ENCODE assay signal across 8 mouse cellular contexts in the genomic region with DNA sequence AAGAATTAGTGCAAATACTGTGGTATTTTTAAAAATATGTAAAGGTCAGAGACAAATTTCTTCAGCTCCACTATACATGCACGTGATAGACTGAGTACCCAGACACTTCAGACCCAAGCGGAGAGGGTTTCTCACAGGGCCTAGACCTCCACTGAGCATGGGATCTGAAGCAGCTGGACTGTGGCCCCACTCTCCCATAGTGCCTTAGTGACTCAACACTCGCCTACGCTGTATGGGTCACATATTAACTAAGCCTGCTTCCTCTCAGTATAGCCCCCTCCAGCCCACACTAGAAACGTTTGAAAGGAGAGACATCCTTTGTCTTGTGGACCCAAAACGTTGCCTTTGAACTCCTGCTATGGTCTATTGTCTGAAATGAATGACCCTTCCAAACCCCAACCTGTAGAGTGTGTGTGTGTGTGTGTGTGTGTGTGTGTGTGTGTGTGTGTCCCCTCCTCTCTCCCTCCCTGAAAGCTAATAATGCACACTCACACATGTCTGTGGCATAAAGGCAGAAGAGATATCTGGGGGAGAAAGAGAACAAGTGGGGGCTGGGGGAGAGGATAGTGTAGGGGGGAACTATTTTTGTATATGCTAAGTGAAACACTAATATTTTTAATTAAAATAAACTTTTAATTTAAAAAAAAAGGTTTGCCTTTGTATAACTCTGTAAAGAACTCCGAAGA. TPM values are rescaled to one million over a fixed set of nuclear protein-coding genes. Genes with fewer than 3 reads are reported as not detected.
DNase-seq lines count a peak whose midpoint lies in the region; ATAC-seq and TF ChIP-seq lines count a peak whose summit lies in the region.

No protein-coding gene starts in this region.

- H3K36me3 ChIP-seq in liver, embryonic 11.5 days (ENCODE audit: control insufficient read depth, insufficient read depth, low read length) = no peaks in the 10 kb centered on the region
- H3K36me3 ChIP-seq in forebrain, postnatal 0 days (ENCODE audit: insufficient read depth) = no peaks in the 10 kb centered on the region
- no peaks in the 10 kb centered on the region for H3K36me3 ChIP-seq in limb, embryonic 14.5 days (ENCODE audit: control insufficient read depth, insufficient read depth, low read length)
- H3K36me3 ChIP-seq in neural tube, embryonic 15.5 days = no peaks in the 10 kb centered on the region

- peak overlapping the region; percentile 69 for H3K4me2 ChIP-seq in liver, embryonic 11.5 days
- peak overlapping the region; percentile 65; the same call in 1 of the 2 replicates for H3K4me2 ChIP-seq in forebrain, postnatal 0 days (ENCODE audit: low read depth)
- no peak overlapping the region for H3K4me2 ChIP-seq in limb, embryonic 14.5 days (replicated peaks; ENCODE audit: low read depth, low read length, severe bottlenecking)
- peak overlapping the region; percentile 64 for H3K4me2 ChIP-seq in neural tube, embryonic 15.5 days

- no peaks in the 10 kb centered on the region for H3K9me3 ChIP-seq in liver, embryonic 11.5 days (ENCODE audit: control insufficient read depth, low read length)
- no peaks in the 10 kb centered on the region for H3K9me3 ChIP-seq in forebrain, postnatal 0 days (ENCODE audit: low read length)
- no peaks in the 10 kb centered on the region for H3K9me3 ChIP-seq in limb, embryonic 14.5 days (ENCODE audit: control insufficient read depth, low read length)
- H3K9me3 ChIP-seq in neural tube, embryonic 15.5 days (replicated peaks) = no peaks in the 10 kb centered on the region

- ATAC-seq in liver, embryonic 11.5 days (replicated peaks; ENCODE audit: low FRiP score) = no peak
- no peak for ATAC-seq in forebrain, postnatal 0 days
- ATAC-seq in limb, embryonic 14.5 days (ENCODE audit: low FRiP score, low read depth) = peak; percentile 4; the same call in 1 of the 2 replicates
- ATAC-seq in neural tube, embryonic 15.5 days (ENCODE audit: low FRiP score) = no peak; the same call in 1 of the 2 replicates
- no peak for ATAC-seq in erythroblast, adult 5-6 weeks (replicated peaks; ENCODE audit: low FRiP score, poor library complexity, severe bottlenecking)

- 49% methylated on average over 7 of the region's 7 CpGs for WGBS in liver, embryonic 11.5 days
- WGBS in forebrain, postnatal 0 days = 43% methylated on average over 7 of the region's 7 CpGs
- 62% methylated on average over 7 of the region's 7 CpGs for WGBS in limb, embryonic 14.5 days
- WGBS in neural tube, embryonic 15.5 days = 37% methylated on average over 7 of the region's 7 CpGs

- H3K4me3 ChIP-seq in liver, embryonic 11.5 days (ENCODE audit: low read depth, low read length) = peak overlapping the region; percentile 39; the same call in 1 of the 2 replicates
- no peak overlapping the region for H3K4me3 ChIP-seq in forebrain, postnatal 0 days (ENCODE audit: low read depth, low read length)
- no peak overlapping the region for H3K4me3 ChIP-seq in limb, embryonic 14.5 days (replicated peaks; ENCODE audit: low read length)
- no peak overlapping the region for H3K4me3 ChIP-seq in neural tube, embryonic 15.5 days (replicated peaks)

- no peak for TF ChIP-seq POLR2A in limb, embryonic 14.5 days (IDR thresholded peaks at IDR 0.05; ENCODE audit: borderline replicate concordance, extremely low read depth, insufficient read depth, insufficient read length)

- no peaks in the 10 kb centered on the region for H3K27me3 ChIP-seq in liver, embryonic 11.5 days (replicated peaks; ENCODE audit: control insufficient read depth, insufficient read depth, low read length)
- no peaks in the 10 kb centered on the region for H3K27me3 ChIP-seq in forebrain, postnatal 0 days (ENCODE audit: insufficient read depth, low read length)
- no peaks in the 10 kb centered on the region for H3K27me3 ChIP-seq in limb, embryonic 14.5 days (ENCODE audit: control insufficient read depth, insufficient read depth, low read length)
- no peaks in the 10 kb centered on the region for H3K27me3 ChIP-seq in neural tube, embryonic 15.5 days (replicated peaks)

- peaks cover 34% of the 10 kb centered on the region for H3K4me1 ChIP-seq in liver, embryonic 11.5 days (replicated peaks; ENCODE audit: control insufficient read depth, insufficient read depth, low read length)
- 0 out of 2 replicates have a peak, but pooled peaks cover 4% of the 10 kb centered on the region for H3K4me1 ChIP-seq in forebrain, postnatal 0 days (ENCODE audit: insufficient read depth)
- 0 out of 2 replicates have a peak, but pooled peaks cover 5% of the 10 kb centered on the region for H3K4me1 ChIP-seq in limb, embryonic 14.5 days (ENCODE audit: control insufficient read depth, insufficient read depth, low read length)
- peaks cover 10% of the 10 kb centered on the region for H3K4me1 ChIP-seq in neural tube, embryonic 15.5 days

- H3K27ac ChIP-seq in liver, embryonic 11.5 days (ENCODE audit: low read depth, low read length) = no peak overlapping the region
- no peak overlapping the region for H3K27ac ChIP-seq in forebrain, postnatal 0 days (ENCODE audit: low read depth, low read length)
- no peak overlapping the region for H3K27ac ChIP-seq in limb, embryonic 14.5 days (replicated peaks; ENCODE audit: low read depth, low read length)
- H3K27ac ChIP-seq in neural tube, embryonic 15.5 days (replicated peaks) = no peak overlapping the region

- DNase-seq in liver, embryonic 11.5 days (ENCODE audit: low spot score) = no peak
- no peak for DNase-seq in liver
- DNase-seq in forebrain, postnatal 0 days = no peak
- DNase-seq in limb, embryonic 14.5 days (ENCODE audit: low spot score) = no peak
- no peak for DNase-seq in adrenal gland, adult 8-10 months
- no peak for DNase-seq in adrenal gland, adult 2 months

- TF ChIP-seq CTCF in forebrain, postnatal 0 days (IDR thresholded peaks at IDR 0.05; ENCODE audit: low read depth) = no peak

- H3K9ac ChIP-seq in liver, embryonic 11.5 days (ENCODE audit: low read depth, low read length) = peak overlapping the region; percentile 63
- no peak overlapping the region for H3K9ac ChIP-seq in forebrain, postnatal 0 days
- H3K9ac ChIP-seq in limb, embryonic 14.5 days (ENCODE audit: low read depth, low read length, severe bottlenecking) = no peak overlapping the region
- no peak overlapping the region for H3K9ac ChIP-seq in neural tube, embryonic 15.5 days (replicated peaks)

RNA-seq across cellular contexts. Expression of gene Adgrf5, which starts 34.1 kb away (rescaled TPM):
- polyA plus RNA-seq in liver, embryonic 11.5 days (2014; fragmentation: Nextera tagmentation; extraction: Ambion mirVana) = 9.3 and 9.4 TPM in 2 replicates
- total RNA-seq in forebrain, postnatal 0 days (2014; rRNA removed) = 17.2 and 24.4 TPM in 2 replicates
- 2.4 and 5.2 TPM in 2 replicates for polyA plus RNA-seq in forebrain, postnatal 0 days (2015; fragmentation: Nextera tagmentation; extraction: Ambion mirVana)
- 11.9 and 13.3 TPM in 2 replicates for polyA plus RNA-seq in limb, embryonic 14.5 days (2012; rRNA removed)
- 7.7 and 9.8 TPM in 2 replicates for polyA plus RNA-seq in limb, embryonic 14.5 days (2014; fragmentation: Nextera tagmentation; extraction: Ambion mirVana)
- 7.3 and 9.4 TPM in 2 replicates for polyA plus RNA-seq in neural tube, embryonic 15.5 days (2015; fragmentation: Nextera tagmentation; extraction: Ambion mirVana)
- 100 to 1,000 TPM in 2 of 4 experiments, 10 to 100 TPM in 2; 79.8 to 113 (median 100) TPM for total RNA-seq in adrenal gland, adult 8-10 months (2022)
- total RNA-seq in erythroblast, adult 5-6 weeks (2015; ENCODE audit: low replicate concordance) = 0.21 and 0.38 TPM in 2 replicates
- total RNA-seq in erythroblast, adult 5-6 weeks (2017; ENCODE audit: low replicate concordance) = 0.85 and 0.98 TPM in 2 replicates
- total RNA-seq in adrenal gland, adult 2 months (2021) = 10 to 100 TPM; 80.9 to 96.7 TPM
- 8.4 and 10.6 TPM in 2 replicates for polyA plus RNA-seq in adrenal gland, adult 2 months (2012; rRNA removed)

RNA-seq across cellular contexts. Expression of gene Adgrf1, which starts 56.0 kb away (rescaled TPM):
- 0.04 and 0.08 TPM in 2 replicates for polyA plus RNA-seq in liver, embryonic 11.5 days (2014; fragmentation: Nextera tagmentation; extraction: Ambion mirVana)
- total RNA-seq in forebrain, postnatal 0 days (2014; rRNA removed) = 0.08 TPM in 1 of 2 replicates, not detected in the other
- not detected in 2 replicates for polyA plus RNA-seq in forebrain, postnatal 0 days (2015; fragmentation: Nextera tagmentation; extraction: Ambion mirVana)
- 0.08 and 0.10 TPM in 2 replicates for polyA plus RNA-seq in limb, embryonic 14.5 days (2012; rRNA removed)
- 0.06 TPM in 1 of 2 replicates, not detected in the other for polyA plus RNA-seq in limb, embryonic 14.5 days (2014; fragmentation: Nextera tagmentation; extraction: Ambion mirVana)
- polyA plus RNA-seq in neural tube, embryonic 15.5 days (2015; fragmentation: Nextera tagmentation; extraction: Ambion mirVana) = not detected in 2 replicates
- not detected for total RNA-seq in adrenal gland, adult 8-10 months (2022)
- not detected in 2 replicates for total RNA-seq in erythroblast, adult 5-6 weeks (2015; ENCODE audit: low replicate concordance)
- not detected in 2 replicates for total RNA-seq in erythroblast, adult 5-6 weeks (2017; ENCODE audit: low replicate concordance)
- total RNA-seq in adrenal gland, adult 2 months (2021) = not detected
- polyA plus RNA-seq in adrenal gland, adult 2 months (2012; rRNA removed) = not detected in 2 replicates
